Mouse (Mus musculus) liver, adult (tissue): ENCODE data around the gene Sec14l5.

Experiments used
- GATA4 ChIP-seq: IDR thresholded peaks from 2 replicates; pipeline ENCODE4 v1.6.1; 2014; ENCODE audit warnings: mild to moderate bottlenecking, low read length; ENCODE audit not compliant: insufficient replicate concordance

The Sec14l5 gene

DNA sequence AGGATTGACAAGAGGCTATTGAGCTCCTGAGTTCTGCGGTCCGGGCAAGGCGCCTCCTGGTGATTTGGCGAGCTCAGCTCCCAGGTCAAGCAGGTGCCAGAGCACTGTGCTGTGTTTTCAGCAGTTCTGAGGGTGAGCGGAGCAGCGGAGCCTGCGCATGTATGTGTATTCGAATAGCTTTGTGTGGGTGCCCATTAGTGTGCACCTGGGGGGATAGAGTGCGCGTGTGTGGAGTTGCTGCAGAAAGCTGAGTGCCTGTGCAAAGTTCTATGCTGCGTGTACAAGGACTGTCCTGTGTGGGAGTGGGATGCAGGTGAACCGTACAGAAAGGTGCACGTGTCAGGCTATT is at the start of gene Sec14l5:
Gene Sec14l5 (plus strand): TSS at position 73 of the 349 bp plus-strand sequence.
- no peak for TF ChIP-seq GATA4

DNA sequence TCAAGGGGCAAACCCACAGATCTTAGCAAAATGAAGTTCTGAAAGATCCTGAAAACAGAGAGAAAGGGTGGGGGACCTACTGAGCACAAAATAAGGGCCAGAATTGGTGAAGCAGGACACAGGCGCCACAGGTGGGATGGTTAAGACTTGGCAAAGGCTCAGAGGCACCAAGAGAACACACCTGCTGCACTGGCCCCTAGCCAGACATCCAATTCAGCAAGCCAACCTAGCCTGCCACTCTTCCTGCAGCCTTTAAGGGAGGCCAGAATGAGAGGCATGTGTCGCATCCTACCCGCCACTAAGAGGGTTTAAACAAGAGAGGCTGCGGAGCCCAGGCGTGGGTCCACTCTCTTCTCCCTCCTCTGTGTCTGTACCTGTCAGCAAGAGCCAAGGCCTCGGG is 45.9 kb upstream of the Sec14l5 start:
- TF ChIP-seq GATA4, result no peak

DNA sequence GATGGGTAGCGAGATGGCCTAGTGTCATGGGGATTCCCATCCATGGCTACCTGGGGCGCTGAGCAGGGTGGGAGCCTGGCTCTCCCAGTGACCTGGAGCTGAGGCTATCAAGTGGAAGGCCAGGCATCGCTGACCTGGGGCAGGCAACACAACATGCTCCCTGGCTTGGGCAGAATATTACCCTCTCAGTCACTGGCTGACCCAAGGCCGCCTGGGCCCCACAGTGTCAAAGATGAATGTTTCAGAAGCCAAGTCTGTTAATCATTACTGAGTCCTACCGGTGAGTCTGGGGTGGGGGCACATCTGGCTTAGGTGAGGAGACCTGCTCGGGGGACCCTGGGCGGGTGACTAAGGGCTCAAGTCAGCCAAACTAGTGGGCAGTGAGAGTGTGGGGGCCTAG is 37.0 kb upstream of the Sec14l5 start:
- no peak for TF ChIP-seq GATA4

DNA sequence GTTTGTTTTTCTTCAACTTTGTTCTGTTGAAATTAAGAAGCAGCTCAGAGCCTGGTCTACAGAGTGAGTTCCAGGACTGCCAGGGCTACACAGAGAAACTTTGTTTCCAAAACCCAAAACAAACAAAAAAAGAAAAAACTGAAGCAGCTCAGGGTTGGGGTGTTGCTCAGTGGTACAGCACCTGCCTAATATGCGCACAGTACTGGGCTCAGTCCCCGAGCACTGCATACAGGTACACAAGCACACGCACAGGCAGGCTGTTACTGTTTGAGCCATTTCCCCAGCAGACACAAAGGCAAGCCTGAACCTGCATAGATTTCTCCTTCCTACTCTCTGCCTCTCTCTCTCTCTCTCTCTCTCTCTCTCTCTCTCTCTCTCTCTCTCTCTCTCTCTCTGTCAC is 35.9 kb upstream of the Sec14l5 start:
- no peak for TF ChIP-seq GATA4

DNA sequence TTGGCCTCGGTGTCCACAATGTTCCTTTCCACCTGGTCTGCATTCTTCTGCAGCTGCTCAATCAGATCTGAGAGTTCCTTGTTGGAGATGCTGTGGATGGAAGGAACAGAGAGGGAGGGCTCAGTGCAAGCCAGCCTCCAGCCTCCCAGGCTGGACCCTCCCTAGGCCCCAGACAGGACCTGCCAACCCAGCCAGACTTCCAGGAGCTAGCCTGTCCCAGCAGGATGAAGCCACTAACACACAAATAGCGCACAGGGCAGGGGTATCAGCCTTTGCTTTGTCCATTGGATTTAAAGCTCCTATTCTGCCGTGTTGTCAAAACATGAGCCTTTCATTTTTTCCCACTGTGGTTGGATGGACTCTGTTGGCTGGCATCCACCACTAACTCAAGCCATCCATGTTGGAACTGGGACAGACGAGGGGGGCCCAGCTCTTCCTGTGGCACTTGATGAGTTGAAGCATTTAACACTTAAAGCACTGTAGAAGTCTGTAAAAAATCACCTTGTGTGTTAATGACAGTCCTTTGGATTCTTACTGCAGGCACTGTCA is 33.8 kb upstream of the Sec14l5 start:
- no peak for TF ChIP-seq GATA4

DNA sequence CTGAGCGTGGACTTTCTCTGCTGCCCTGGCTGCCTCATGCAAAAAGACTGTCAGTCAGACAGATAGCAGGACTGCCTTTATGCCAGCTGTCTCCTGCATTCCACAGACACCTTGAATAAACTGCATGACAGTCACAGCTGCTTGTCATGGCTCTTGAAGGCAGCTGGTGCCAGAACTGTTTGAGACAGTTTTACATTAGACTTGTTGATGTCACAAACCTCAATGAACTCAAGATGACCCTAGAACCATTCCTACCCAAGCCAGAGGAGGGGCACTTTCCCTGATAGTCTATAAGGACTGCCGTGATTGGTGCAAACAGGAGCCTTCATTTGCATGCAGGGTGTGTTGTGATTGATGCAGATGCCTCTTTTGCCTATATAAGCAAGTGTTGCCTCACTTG is 33.3 kb upstream of the Sec14l5 start:
- TF ChIP-seq GATA4, result no peak

DNA sequence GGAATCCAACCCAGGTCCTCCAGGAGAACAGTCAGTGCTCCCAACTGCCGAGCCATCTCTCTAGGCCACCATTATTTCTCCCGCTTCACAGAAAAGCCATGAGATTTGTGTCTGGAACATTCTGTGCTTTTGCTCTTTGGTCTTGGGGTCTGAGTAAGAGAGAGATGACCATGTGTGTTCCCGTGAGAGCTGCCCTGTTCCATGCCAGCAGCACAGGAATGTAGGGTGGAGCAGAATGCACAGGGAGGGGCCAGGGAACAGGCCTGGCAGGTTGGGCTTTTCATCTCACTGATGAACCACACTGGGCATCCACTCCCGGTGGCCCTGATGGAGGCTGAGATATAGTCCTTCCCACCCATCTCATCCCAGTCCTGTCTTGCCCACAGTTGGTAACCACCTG is 27.5 kb upstream of the Sec14l5 start:
- TF ChIP-seq GATA4, result no peak

DNA sequence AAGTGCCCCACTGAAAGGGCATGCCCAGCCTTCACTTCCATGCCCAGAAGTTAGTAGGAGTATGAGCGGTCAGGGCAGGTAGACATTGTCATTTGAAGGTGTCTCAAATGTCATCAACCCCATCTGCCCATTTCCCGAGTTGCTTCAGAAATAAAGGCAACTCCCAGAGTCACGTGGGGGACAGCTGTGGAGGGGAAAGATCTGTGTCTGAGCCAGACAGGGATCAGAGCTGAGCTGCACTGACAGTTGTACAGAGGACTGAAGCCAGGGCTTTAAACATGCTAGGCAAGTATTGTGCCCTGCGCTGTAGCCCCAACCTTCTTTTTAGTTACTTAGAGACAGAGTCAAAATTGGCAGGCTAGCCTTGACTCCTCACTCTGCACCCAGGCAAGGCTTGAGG is 27.1 kb upstream of the Sec14l5 start:
- TF ChIP-seq GATA4, result no peak

DNA sequence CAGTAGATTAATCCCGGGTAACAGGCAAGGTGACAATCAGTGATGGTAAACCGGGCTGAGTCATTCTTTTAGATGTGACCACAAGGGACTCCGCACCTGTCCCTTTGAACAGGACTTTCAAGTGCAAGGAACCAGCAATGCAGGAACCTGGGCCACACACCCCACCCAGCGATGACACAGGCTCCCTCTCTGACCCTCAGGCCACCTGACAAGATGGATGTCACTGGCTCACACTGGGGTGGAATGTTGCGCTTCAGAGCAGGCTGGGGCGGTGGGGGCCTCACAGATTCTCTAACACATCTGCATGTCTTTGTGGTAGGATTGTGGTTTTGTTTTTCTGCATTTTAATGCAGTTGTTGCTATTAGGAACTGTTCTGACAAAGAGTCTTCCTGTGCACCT is 23.4 kb upstream of the Sec14l5 start:
- TF ChIP-seq GATA4, result no peak

DNA sequence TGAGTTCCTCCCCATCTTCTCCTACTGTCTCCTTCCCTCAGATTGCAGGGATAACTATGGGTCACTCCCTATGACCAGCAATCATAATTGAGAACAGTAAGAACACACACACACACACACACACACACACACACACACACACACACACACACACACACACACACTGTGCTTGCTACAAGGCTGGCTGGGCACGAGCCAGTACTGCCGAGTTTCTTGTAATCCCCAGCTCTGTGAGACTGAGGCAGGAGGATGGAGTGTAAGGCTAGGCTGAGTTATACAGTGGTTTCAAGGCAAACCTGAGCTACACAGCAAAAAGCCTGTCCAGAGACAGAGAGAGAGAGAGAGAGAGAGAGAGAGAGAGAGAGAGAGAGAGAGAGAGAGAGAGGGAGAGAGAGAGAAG is 16.7 kb upstream of the Sec14l5 start:
- TF ChIP-seq GATA4, result no peak

DNA sequence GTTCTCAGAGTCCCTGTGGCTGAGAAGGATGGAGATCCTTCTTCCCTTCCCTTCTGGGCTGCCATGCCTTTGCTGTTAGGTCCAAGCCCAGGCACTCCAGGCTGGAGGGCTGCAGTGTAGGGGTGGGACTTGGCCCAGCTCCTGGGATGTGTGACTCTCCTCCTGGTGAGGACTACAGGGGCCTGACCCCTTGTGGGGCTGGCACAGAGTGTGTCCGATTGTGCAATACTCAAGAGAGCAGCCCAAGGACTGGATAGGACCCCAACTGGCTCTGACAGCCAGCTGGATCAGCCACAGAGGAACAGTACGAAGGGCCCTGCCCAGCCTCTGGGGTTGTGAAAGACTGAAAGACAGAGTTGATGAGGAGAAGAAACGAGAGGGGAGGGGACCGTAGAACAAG is 16.1 kb upstream of the Sec14l5 start:
- TF ChIP-seq GATA4, result no peak

DNA sequence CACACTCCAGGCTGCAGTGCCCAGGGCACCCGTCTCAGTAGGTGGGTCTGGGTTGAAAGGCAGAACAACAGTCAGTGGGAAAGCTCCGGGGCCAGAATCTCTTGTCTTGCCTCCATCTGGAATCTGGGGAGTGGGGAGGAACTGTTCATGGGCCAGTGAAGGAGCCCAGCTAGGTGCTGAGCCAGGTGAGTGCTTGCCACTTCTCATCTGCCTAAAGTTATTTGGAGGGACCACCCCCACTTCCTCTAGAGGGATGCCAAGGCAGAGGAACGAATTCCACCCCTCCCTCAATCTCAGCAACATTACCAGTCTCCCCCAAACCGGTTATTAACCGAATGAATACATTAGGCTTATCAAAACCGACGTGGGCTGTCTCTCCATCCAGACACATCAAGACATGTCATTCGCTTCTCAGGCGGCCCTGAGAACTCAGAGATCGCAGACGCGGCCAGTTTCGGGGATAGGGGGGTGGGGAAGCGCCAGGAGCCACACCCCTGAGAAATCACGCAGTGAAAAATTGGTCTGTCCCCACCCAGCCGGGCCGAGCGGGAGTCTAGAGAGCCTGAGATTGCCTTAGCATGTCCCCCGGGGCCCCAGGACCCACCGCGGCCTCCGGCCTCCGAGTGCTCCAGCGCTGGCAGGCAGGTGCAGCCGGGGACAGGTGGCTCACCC is 15.5 kb upstream of the Sec14l5 start:
- TF ChIP-seq GATA4, result no peak

DNA sequence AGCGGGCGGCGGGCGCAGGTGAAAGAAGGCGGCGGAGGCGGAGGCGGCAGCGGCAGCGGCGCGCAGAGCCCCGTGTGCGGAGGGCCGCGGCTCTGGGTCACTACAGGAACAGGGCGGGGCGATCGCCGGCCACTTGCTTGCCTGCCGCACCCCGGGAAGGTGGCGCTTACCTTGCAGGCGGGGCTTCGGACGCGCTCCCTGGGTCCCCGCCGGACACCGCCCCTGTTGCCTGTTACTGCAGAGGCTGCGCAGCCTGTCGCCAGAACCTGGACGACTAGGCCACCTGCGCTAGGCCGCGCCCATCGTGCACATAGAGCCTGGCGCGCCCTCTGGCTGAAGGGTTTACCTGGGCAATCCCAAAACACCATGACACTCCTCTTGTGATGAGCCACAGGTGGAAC is 14.5 kb upstream of the Sec14l5 start, which contains the start of gene Ppl:
Gene Ppl (minus strand): TSS at position 21 of the 401 bp plus-strand sequence.
- no peak for TF ChIP-seq GATA4

DNA sequence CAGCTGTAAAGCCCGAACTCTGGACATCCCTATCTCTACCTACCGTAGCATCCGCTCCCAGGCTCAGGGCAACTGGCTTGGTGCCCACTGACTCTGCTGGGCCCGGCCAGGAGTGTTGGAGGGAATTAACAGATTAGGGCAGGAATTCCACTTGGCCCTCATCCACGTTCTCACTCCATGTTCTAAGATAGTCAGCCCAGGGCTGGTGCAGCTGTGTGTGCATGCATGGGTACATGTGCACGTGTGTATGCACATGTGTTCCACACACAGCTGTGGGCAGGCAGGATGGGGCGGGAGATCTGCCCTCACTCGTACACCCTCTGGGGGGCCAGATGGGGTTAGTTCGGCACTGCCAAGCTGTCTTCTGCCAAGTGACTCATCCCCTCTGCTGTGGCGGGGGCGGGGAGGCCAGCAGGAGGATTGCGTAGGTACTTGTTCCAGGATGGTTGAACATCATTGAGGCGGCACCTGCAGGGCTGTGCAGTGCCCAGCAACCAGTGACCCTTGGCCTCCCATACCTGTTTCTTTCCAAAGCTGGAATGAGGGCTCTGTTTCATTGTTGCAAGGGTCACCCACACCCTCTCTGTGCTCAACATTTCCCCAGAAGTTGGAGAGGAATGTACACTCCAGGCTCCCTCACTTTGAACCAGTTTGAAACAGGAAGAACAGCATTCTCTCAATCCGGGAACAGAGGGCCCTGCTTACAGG is 12.1 kb upstream of the Sec14l5 start:
- peak; percentile 81; the same call in 1 of the 2 replicates for TF ChIP-seq GATA4

DNA sequence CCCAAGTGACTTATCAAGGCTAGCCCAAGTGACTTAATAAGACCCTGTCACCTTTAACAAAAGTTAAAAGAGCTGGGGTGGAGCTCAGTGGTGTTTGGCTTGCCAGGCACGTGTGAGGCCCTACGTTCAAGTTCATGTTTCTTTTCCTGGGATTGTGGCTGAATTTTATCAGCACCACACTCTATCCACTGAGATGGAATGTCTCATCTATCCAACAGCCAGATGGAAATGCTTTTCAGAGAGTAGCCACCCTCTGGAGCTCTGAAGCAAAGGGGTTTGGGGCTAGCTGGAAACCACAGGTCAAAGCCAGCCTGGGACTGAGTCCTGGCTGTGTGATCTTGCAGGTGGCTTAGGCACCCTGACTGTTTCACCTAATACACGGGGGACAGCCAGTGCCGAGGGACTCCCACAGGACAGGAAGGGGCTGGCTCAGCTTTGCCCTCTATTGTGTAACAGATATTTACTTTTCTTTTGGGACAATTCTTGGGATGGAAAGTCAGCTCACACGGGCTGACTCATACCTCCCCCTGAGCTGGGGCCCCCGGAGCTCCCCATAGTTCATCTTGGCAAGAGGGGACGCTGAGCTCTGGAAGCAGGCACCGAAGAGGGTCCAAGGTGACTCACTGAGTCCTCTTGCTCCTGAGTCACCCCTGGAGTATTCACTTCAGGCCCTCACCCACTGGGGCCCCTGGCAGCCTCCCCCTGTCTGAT is 11.2 kb upstream of the Sec14l5 start:
- no peak for TF ChIP-seq GATA4

DNA sequence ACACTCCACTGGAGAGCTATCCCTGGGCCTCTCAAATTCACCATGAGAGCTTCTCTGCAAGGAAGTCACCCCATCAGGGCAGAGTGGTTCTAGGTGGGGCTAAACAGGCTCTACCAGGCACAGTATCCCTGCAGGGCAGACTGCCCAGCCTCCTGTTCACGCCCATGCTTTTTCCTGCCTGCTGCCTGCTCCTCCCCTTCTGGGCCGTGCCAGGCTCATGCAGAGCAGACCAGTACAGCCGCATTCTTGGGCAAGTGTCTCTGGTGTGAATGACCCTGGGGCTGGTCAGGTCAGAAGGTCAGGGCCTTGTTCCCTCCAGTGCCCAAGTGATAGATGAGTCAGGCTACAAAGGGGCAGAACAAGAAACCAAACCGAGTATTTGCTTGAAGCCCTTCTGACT is 10.4 kb upstream of the Sec14l5 start:
- TF ChIP-seq GATA4, result peak; percentile 27; the same call in 1 of the 2 replicates
